In the genomic region with DNA sequence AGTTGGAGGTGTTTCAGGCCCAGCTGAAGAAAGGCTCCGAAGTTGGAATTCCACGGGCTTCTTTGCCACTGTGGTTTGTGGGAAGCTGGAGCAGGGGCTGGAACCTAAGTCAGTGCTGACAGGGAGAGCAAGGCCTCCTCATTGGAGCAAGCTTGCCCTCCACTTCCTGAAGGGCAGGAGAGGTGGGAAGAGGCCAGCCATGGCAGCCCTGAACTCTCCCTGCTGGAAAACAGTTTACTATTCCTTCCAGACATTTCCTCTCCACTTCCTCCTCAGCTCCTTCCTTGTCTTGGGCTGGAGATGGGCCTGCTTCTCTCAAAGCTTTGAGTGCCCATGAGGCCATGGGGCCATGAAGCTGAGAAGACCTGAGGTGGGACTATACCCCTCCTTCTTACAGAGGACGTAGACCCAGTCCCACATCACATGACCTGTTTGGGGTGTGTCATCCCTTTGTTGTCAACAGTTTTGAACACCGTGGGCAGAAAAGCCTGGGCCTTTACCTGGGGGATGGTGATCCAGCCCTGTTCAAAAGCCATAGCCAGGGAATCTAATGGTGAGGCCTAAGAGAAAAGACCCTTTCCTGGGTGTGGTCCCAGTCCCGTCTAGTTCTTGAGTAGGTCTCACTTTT, we compare ENCODE assay signal across 10 mouse cellular contexts. TPM values are rescaled to one million over a fixed set of nuclear protein-coding genes. Genes with fewer than 3 reads are reported as not detected.
DNase-seq lines count a peak whose midpoint lies in the region; ATAC-seq and TF ChIP-seq lines count a peak whose summit lies in the region.
"Had no signal": no experiment of that assay in that cellular context is flagged by ENCODE, and none has a peak within 500 bp of the region (broad histone marks: within the 10 kb centered on the region; RNA-seq: fewer than 3 reads in every experiment).

No protein-coding gene starts in this region.

- H3K36me3 ChIP-seq in heart, embryonic 11.5 days (ENCODE audit: control insufficient read depth, insufficient read depth, low read length), result no peaks in the 10 kb centered on the region
- peaks cover 15% of the 10 kb centered on the region; the same call in 1 of the 2 replicates for H3K36me3 ChIP-seq in midbrain, embryonic 13.5 days
- H3K36me3 ChIP-seq in midbrain, postnatal 0 days (ENCODE audit: insufficient read depth, low read length), result 0 out of 2 replicates have a peak, but pooled peaks cover 1% of the 10 kb centered on the region
- no peaks in the 10 kb centered on the region for H3K36me3 ChIP-seq in intestine, embryonic 15.5 days
- no peaks in the 10 kb centered on the region for H3K36me3 ChIP-seq in stomach, embryonic 16.5 days (ENCODE audit: control insufficient read depth, insufficient read depth, low read length)

- intact Hi-C loops in heart, postnatal 36 days (cut with DNase I), result no loop called here

- peaks cover 39% of the 10 kb centered on the region for H3K4me1 ChIP-seq in heart, embryonic 11.5 days (ENCODE audit: control insufficient read depth, insufficient read depth, low read length)
- peaks cover 64% of the 10 kb centered on the region for H3K4me1 ChIP-seq in midbrain, embryonic 13.5 days (replicated peaks)
- H3K4me1 ChIP-seq in midbrain, postnatal 0 days (ENCODE audit: insufficient read depth, low read length), result peaks cover 13% of the 10 kb centered on the region
- peaks cover 43% of the 10 kb centered on the region for H3K4me1 ChIP-seq in intestine, embryonic 15.5 days (replicated peaks)
- peaks cover 38% of the 10 kb centered on the region for H3K4me1 ChIP-seq in stomach, embryonic 16.5 days (ENCODE audit: control insufficient read depth, insufficient read depth, low read length)

- DNase-seq in heart, postnatal 36 days, result no peak
- DNase-seq in midbrain, postnatal 0 days (ENCODE audit: low spot score), result no peak
- DNase-seq in spleen, adult 12 weeks (ENCODE audit: low spot score), result no peak
- no peak for DNase-seq in gastrocnemius, postnatal 4 days (ENCODE audit: low spot score in 2 of 2)
- DNase-seq: cerebellum, postnatal 36 days; right cerebral cortex, postnatal 4 days had no signal

- peak overlapping the region; percentile 74 for H3K27ac ChIP-seq in heart, embryonic 11.5 days (ENCODE audit: low read depth, low read length)
- H3K27ac ChIP-seq in midbrain, embryonic 13.5 days, result no peak overlapping the region
- no peak overlapping the region for H3K27ac ChIP-seq in midbrain, postnatal 0 days (ENCODE audit: low read depth, low read length)
- peak overlapping the region; percentile 80 for H3K27ac ChIP-seq in intestine, embryonic 15.5 days
- H3K27ac ChIP-seq in stomach, embryonic 16.5 days (ENCODE audit: low read length), result peak overlapping the region; percentile 40; the same call in 1 of the 2 replicates

- peak overlapping the region; percentile 9; the same call in 1 of the 2 replicates for H3K4me2 ChIP-seq in heart, embryonic 11.5 days
- peak overlapping the region; percentile 88; the same call in 1 of the 2 replicates for H3K4me2 ChIP-seq in midbrain, embryonic 13.5 days (replicated peaks)
- H3K4me2 ChIP-seq in midbrain, postnatal 0 days (ENCODE audit: low read depth, low read length, poor library complexity, severe bottlenecking), result no peak overlapping the region
- 0 out of 2 replicates have a peak overlapping the region, but pooled peaks have one; percentile 9 for H3K4me2 ChIP-seq in intestine, embryonic 15.5 days (replicated peaks)
- H3K4me2 ChIP-seq in stomach, embryonic 16.5 days (ENCODE audit: low read depth, low read length), result no peak overlapping the region

- peak overlapping the region; percentile 0; the same call in 1 of the 2 replicates for H3K9ac ChIP-seq in heart, embryonic 11.5 days (ENCODE audit: low read depth, low read length)
- peak overlapping the region; percentile 16; the same call in 1 of the 2 replicates for H3K9ac ChIP-seq in midbrain, embryonic 13.5 days (replicated peaks)
- no peak overlapping the region for H3K9ac ChIP-seq in midbrain, postnatal 0 days (replicated peaks; ENCODE audit: low read length, poor library complexity, severe bottlenecking)
- 0 out of 2 replicates have a peak overlapping the region, but pooled peaks have one; percentile 6 for H3K9ac ChIP-seq in intestine, embryonic 15.5 days
- H3K9ac ChIP-seq in stomach, embryonic 16.5 days (ENCODE audit: low read length), result 0 out of 2 replicates have a peak overlapping the region, but pooled peaks have one; percentile 22

- H3K4me3 ChIP-seq in heart, embryonic 11.5 days (ENCODE audit: low read depth, low read length), result no peak overlapping the region
- H3K4me3 ChIP-seq in midbrain, embryonic 13.5 days (replicated peaks), result no peak overlapping the region
- no peak overlapping the region for H3K4me3 ChIP-seq in midbrain, postnatal 0 days (ENCODE audit: low read depth, low read length)
- no peak overlapping the region for H3K4me3 ChIP-seq in intestine, embryonic 15.5 days (replicated peaks)
- H3K4me3 ChIP-seq in stomach, embryonic 16.5 days (replicated peaks; ENCODE audit: low read length), result no peak overlapping the region

- no peak for TF ChIP-seq CTCF in midbrain, postnatal 0 days (IDR thresholded peaks at IDR 0.05)

- H3K27me3 ChIP-seq in heart, embryonic 11.5 days (ENCODE audit: control insufficient read depth, insufficient read depth, low read length), result no peaks in the 10 kb centered on the region
- H3K27me3 ChIP-seq in midbrain, embryonic 13.5 days, result 0 out of 2 replicates have a peak, but pooled peaks cover 3% of the 10 kb centered on the region
- no peaks in the 10 kb centered on the region for H3K27me3 ChIP-seq in midbrain, postnatal 0 days (ENCODE audit: insufficient read depth, low read length)
- no peaks in the 10 kb centered on the region for H3K27me3 ChIP-seq in intestine, embryonic 15.5 days (replicated peaks)
- H3K27me3 ChIP-seq in stomach, embryonic 16.5 days (ENCODE audit: control insufficient read depth, insufficient read depth, low read length), result no peaks in the 10 kb centered on the region

- WGBS in heart, embryonic 11.5 days (ENCODE audit: insufficient replicate concordance), result 46% methylated on average over 5 of the region's 5 CpGs
- 67% methylated on average over 5 of the region's 5 CpGs for WGBS in midbrain, embryonic 13.5 days
- WGBS in midbrain, postnatal 0 days, result 61% methylated on average over 5 of the region's 5 CpGs
- 44% methylated on average over 5 of the region's 5 CpGs for WGBS in intestine, embryonic 15.5 days
- WGBS in stomach, embryonic 16.5 days, result 46% methylated on average over 5 of the region's 5 CpGs

- no peak for ATAC-seq in heart, embryonic 11.5 days (replicated peaks; ENCODE audit: insufficient number of reproducible peaks, low FRiP score, low TSS enrichment)
- ATAC-seq in midbrain, embryonic 13.5 days, result no peak
- no peak for ATAC-seq in midbrain, postnatal 0 days (ENCODE audit: low FRiP score)
- ATAC-seq in intestine, embryonic 15.5 days, result no peak
- ATAC-seq in stomach, embryonic 16.5 days (ENCODE audit: insufficient read depth, low FRiP score), result no peak

- H3K9me3 ChIP-seq in heart, embryonic 11.5 days (replicated peaks; ENCODE audit: control insufficient read depth, low read length), result no peaks in the 10 kb centered on the region
- no peaks in the 10 kb centered on the region for H3K9me3 ChIP-seq in midbrain, embryonic 13.5 days
- H3K9me3 ChIP-seq in midbrain, postnatal 0 days (ENCODE audit: low read length), result no peaks in the 10 kb centered on the region
- H3K9me3 ChIP-seq in intestine, embryonic 15.5 days, result no peaks in the 10 kb centered on the region
- no peaks in the 10 kb centered on the region for H3K9me3 ChIP-seq in stomach, embryonic 16.5 days (replicated peaks; ENCODE audit: control insufficient read depth, low read length)

RNA-seq across cellular contexts. Expression of gene Mnt, which starts 4.0 kb away (rescaled TPM):
- 2.7 and 3.5 TPM in 2 replicates for polyA plus RNA-seq in heart, embryonic 11.5 days (2014; fragmentation: Nextera tagmentation; extraction: Ambion mirVana)
- 10 to 100 TPM; 11.4 to 11.9 TPM for total RNA-seq in heart, postnatal 36 days (2021)
- polyA plus RNA-seq in midbrain, embryonic 13.5 days (2015; fragmentation: Nextera tagmentation; extraction: Ambion mirVana), result 8.4 and 9.1 TPM in 2 replicates
- 17.6 and 18.6 TPM in 2 replicates for total RNA-seq in midbrain, postnatal 0 days (2014; rRNA removed)
- polyA plus RNA-seq in midbrain, postnatal 0 days (2015; fragmentation: Nextera tagmentation; extraction: Ambion mirVana), result 7.4 and 8.4 TPM in 2 replicates
- polyA plus RNA-seq in intestine, embryonic 15.5 days (2015; fragmentation: Nextera tagmentation; extraction: Ambion mirVana), result 4.8 and 5.0 TPM in 2 replicates
- 2.5 and 3.2 TPM in 2 replicates for polyA plus RNA-seq in stomach, embryonic 16.5 days (2015; fragmentation: Nextera tagmentation; extraction: Ambion mirVana)
- total RNA-seq in gastrocnemius, postnatal 4 days (2021), result 10 to 100 TPM; 12.3 to 13.0 TPM

Comparison
In these comparisons a context has a peak if more than half of its experiments do, and no peak if none do; other contexts are left out.
1. H3K4me2 ChIP-seq: peak in heart, embryonic 11.5 days (single experiment), midbrain, embryonic 13.5 days (single experiment) and intestine, embryonic 15.5 days (single experiment); none in midbrain, postnatal 0 days (single experiment) and stomach, embryonic 16.5 days (single experiment).
2. H3K27ac ChIP-seq: peak in heart, embryonic 11.5 days (single experiment), intestine, embryonic 15.5 days (single experiment) and stomach, embryonic 16.5 days (single experiment); none in midbrain, embryonic 13.5 days (single experiment) and midbrain, postnatal 0 days (single experiment).